Mouse (Mus musculus) G1E (cell line): ENCODE data around the gene Pomp.

Experiments used
- CTCF ChIP-seq: IDR thresholded peaks from 2 replicates; pipeline ENCODE4 v1.5.1; 2012; ENCODE audit warnings: low read depth, low read length, inconsistent platforms, mixed read lengths
- GATA1 ChIP-seq: IDR thresholded peaks from 2 replicates; pipeline ENCODE4 v1.6.1; 2012; ENCODE audit warnings: borderline replicate concordance, low read length, inconsistent platforms, mixed read lengths
- POLR2AphosphoS5 ChIP-seq: IDR thresholded peaks from 2 replicates; pipeline ENCODE4 v1.6.1; 2012; ENCODE audit warnings: low read depth, low read length, inconsistent platforms; ENCODE audit not compliant: insufficient replicate concordance
- TAL1 ChIP-seq: conservative IDR thresholded peaks from 2 replicates; pipeline ENCODE4 v1.6.1; 2012; ENCODE audit warnings: low read depth, low read length, inconsistent platforms, mixed read lengths

DNA sequence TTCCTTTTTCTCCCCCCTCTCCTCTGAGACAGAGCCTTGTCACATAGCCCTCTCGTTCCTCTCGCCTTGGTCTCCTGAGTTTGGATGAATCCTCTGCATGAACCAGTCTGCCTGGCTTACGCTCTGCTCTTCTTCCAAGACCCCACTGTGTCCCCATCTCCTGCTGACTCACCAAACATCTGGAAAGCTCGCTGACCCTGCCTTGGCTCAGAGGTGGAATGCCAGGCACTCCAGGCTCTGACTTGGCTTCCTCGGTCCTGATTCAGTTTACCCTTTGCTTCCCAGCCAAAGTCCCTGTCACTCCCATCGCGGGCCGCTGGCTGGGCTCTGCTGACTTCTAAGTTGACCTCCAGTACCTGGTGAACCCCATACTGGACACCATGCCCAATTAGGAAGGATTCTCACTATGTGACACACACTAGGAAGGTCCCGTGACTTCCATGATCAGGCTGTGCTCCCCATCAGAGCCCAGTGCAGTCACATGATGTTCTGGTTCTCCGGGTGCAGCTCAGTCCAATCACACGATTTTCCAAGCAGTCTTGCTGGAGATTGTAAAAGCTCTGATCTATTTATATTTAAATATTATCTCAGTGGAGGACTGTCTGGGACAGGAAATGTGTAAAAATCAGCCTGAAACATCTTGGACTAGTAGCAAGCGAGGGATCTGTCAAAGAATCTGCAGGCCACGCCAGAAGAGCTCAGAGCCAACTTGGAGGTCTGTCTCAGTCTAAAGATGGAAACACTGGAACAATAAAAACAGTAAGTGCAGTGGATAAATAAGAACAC is 47.8 kb upstream of the Pomp start:
- TF ChIP-seq CTCF = no peak
- TF ChIP-seq GATA1 = no peak
- TF ChIP-seq TAL1 = no peak
- no peak for TF ChIP-seq POLR2AphosphoS5
